Mouse (Mus musculus): ENCODE results near the gene Azi2.

GRCm38 (mm10) chr9:118059101-118059500 lies 18.8 kb downstream of the Azi2 start:
- TF ChIP-seq CTCF (IDR thresholded peaks at IDR 0.05; ENCODE audit: low read depth, low read length) (no peak), GATA1 (IDR thresholded peaks at IDR 0.05; ENCODE audit: borderline replicate concordance, low read length) (no peak)

All from G1E (cell line).